Mouse (Mus musculus): ENCODE results near the gene Tmed5.
"Not testable (repeated sequence)": the region's sequence is repeated elsewhere in the genome, so short reads cannot be mapped to it uniquely, and the experiment has no call there.

The Tmed5 gene

GRCm38 (mm10) chr5:108132441-108133243 is at the start of gene Tmed5, which contains the start of gene Ccdc18:
Gene Tmed5 (minus strand): TSS chr5:108132620.
Gene Ccdc18 (plus strand): TSS chr5:108132875.
- peak; percentile 98 to 99 for DNase-seq

- DNase-seq = peak; percentile 38 to 56
Observed at GRCm38 (mm10) chr5:108163695-108164094, 31.3 kb upstream of the Tmed5 start.

GRCm38 (mm10) chr5:108160796-108161195 is 28.4 kb upstream of the Tmed5 start:
- DNase-seq = no peak

GRCm38 (mm10) chr5:108152592-108152991 is 20.2 kb upstream of the Tmed5 start:
- no peak for DNase-seq

GRCm38 (mm10) chr5:108131849-108132440 is 475 bp downstream of the Tmed5 start:
- DNase-seq = peak; percentile 38 to 62

- DNase-seq = no peak
Observed at GRCm38 (mm10) chr5:108120221-108120900, 12.1 kb downstream of the Tmed5 start.

- no peak for DNase-seq
Observed at GRCm38 (mm10) chr5:108117693-108118092, 14.7 kb downstream of the Tmed5 start.

GRCm38 (mm10) chr5:108109346-108109745 is 23.1 kb downstream of the Tmed5 start:
- DNase-seq = no peak

GRCm38 (mm10) chr5:108104306-108104705 is 28.1 kb downstream of the Tmed5 start:
- DNase-seq = no peak

GRCm38 (mm10) chr5:108100196-108100595 is 32.2 kb downstream of the Tmed5 start:
- no peak for DNase-seq

- no peak for DNase-seq
Observed at GRCm38 (mm10) chr5:108097676-108098075, 34.7 kb downstream of the Tmed5 start.

- not testable (repeated sequence) for DNase-seq
Observed at GRCm38 (mm10) chr5:108092731-108093130, 39.7 kb downstream of the Tmed5 start.

GRCm38 (mm10) chr5:108085440-108085839 is 47.0 kb downstream of the Tmed5 start:
- DNase-seq = no peak

GRCm38 (mm10) chr5:108082380-108082779 is 50.0 kb downstream of the Tmed5 start:
- no peak for DNase-seq

- no peak for DNase-seq
Observed at GRCm38 (mm10) chr5:108079603-108080002, 52.8 kb downstream of the Tmed5 start.

- DNase-seq = no peak
Observed at GRCm38 (mm10) chr5:108076833-108077540, 55.4 kb downstream of the Tmed5 start.

GRCm38 (mm10) chr5:108076241-108076640 is 56.2 kb downstream of the Tmed5 start:
- DNase-seq = no peak

GRCm38 (mm10) chr5:108072301-108072700 is 60.1 kb downstream of the Tmed5 start:
- DNase-seq = no peak

GRCm38 (mm10) chr5:108065465-108066411 is 66.7 kb downstream of the Tmed5 start, which contains the start of gene Mtf2:
Gene Mtf2 (plus strand): TSS chr5:108065674.
- DNase-seq = peak; percentile 96 to 97

- DNase-seq = no peak
Observed at GRCm38 (mm10) chr5:108060413-108060812, 72.0 kb downstream of the Tmed5 start.

Measured in kidney, postnatal 25 days (tissue).